Mouse (Mus musculus) bone marrow macrophage, adult 2 months (primary cell): Measurements from ENCODE around the gene Pofut2.

Experiments
- CTCF ChIP-seq: IDR thresholded peaks from 2 replicates; pipeline ENCODE4 v1.5.1; 2012; ENCODE audit warnings: low read depth, mild to moderate bottlenecking, low read length, moderate library complexity
- POLR2A ChIP-seq: IDR thresholded peaks from 2 replicates; pipeline ENCODE4 v1.6.1; 2012; ENCODE audit warnings: mild to moderate bottlenecking, low read depth, low read length, borderline replicate concordance

DNA sequence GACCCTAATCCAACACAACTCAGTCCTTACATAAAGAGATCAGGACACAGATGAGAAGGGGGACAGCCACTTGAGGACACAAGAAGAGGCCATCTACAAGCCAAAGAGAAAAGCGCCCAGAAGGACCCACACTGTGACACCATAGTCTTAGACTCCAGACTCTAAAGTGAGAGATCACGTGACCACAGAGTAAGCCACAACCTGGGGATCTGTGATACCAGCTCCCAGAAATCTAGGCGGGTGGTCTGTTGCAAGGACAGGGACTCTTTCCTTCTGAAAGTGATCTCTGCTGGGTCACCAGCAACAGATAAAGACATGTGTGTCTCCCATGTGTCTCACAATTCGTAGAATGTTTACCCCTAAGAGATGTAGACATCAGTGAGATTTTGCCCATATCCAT lies 34.6 kb upstream of the Pofut2 start:
- TF ChIP-seq CTCF: no peak
- no peak for TF ChIP-seq POLR2A
